Mouse (Mus musculus): ENCODE results near the gene Cntnap4.
A peak's percentile ranks its signal among the peaks of the same experiment; 100 is the strongest.
"Not testable (repeated sequence)": the region's sequence is repeated elsewhere in the genome, so short reads cannot be mapped to it uniquely, and the experiment has no call there.

The Cntnap4 gene

DNA sequence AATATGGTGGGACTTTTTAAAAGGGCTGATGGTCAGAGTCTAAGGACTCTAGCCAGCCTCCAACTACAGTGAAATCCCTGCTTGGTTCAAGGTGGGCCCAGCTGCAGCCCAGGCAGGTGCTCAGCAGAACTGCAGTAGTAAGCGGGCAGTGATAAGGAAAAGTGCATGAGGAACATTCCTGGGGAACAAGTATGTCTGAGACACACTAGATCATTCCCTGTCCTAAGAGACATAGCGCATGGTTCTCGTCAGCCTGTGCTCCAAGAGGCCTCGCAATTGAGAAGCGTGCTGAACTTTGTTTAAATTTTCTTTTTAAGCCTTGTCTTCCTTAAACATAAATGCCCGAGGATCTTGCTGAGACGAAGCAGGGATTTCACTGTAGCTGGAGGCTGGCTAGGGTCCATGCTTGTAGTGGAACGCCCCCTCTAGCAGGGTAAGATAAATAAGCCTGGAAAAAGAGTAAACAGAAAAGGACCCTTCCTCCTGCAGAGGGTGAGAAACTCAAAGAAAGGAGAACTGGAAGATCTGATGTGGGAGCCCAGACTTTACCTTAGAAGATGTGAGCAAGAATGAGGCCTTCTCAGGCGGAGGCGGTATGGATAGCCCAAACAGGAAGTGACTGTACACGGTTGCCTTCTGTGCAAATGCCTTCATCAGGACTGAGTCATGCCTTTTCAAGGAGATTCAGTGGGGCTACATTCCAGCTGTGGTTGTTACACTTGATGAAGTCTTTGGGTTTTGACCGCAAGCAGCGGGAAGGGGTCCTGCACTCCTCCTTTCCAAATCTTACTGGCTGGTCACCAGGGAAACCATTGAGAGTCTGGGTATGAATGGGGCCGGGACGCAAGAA is 161.0 kb downstream of the Cntnap4 start:
- no peak for DNase-seq (ENCODE audit: low spot score)

DNA sequence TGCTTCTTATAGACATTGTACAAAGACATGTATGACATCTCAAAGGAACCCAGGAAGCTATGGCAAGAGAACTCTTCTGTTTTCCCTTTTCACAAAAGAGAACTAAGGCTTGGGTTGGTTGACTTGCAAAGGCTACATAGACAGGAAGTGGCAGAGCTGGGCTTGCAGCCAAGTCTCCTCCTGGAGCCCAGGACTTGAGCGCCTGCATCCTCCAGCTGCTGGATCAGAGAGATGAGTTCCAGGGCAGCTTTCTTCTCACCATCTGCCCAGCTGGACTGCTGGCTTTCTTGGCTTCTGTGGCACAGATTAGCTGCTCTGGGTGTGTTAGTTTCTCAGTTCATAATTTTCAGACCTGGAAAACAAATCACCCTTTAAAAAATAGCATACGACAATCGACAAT is 165.7 kb downstream of the Cntnap4 start:
- DNase-seq (ENCODE audit: low spot score) = no peak

DNA sequence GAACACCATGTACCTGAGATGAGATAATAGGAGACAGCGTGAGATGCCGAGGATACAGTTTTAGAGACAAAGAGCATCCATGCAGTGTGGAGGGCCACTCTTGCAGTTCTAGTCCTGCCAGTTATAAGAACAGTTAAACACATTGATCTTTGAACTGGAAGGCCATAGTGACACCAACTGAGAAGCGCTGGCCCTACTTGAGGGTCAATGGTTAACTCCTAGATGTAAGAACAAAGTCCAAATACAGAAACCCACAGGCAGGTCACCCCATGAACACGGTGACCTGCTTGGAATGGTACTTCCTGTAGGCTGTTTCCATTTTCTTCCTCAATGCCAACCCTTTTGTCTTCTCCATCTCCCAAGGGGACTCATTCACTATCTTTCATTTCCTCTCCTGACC is 173.5 kb downstream of the Cntnap4 start:
- DNase-seq (ENCODE audit: low spot score) = no peak

DNA sequence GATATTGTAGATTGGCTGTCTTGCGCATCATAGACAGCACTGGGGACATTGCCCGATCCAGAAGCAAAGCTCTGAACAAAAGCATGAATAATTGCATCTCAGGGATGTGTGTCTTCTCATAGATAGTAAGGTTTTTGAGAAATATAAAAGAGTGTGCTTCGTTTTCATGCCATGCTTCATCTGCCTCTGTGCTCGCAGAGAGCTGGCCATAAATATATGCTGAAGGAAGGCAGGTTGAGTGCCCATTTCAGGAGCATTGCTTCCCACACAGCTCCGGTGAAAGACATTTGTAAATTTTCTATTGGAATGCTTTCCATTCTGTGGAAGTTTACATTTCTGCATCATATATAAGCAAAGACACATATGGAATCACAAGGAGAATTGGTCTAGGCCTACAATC is 177.5 kb downstream of the Cntnap4 start:
- no peak for DNase-seq (ENCODE audit: low spot score)

DNA sequence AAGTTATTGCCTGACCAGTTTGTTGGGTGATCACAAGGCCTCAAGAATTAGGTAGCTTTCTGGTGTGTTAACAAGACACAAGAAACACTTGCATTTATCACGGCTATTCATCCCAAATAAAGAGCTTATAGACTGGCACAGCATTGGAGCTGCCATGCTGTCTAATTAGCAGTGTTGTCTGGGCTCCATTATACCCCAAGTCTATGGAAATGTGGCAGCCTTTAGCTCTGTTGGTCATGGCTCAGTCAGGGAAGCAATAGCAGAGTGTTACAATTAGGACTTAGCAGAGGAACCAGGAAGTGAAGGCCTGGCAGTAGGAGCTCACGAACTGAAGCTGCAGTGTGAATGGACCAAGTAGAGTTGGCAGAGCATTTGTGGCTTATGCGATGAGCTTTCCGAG is 185.3 kb downstream of the Cntnap4 start:
- no peak for DNase-seq (ENCODE audit: low spot score)

DNA sequence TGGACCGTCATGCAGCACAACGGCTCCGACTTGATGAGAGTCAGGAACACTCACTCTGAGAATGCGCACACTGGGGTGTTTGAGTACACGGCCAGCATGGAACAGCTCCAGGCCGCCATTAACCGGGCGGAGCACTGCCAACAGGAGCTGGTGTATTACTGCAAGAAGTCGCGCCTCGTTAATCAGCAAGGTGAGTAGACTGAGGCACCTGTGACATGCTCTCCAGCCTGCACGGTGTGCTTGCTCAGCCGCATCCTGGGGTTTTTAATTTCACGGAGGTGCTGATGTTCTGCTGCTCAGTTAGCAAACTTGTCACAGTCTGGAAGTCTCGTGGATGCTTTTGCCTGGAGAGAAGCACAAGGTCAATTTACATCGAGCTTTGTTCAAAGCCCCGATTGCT is 233.2 kb downstream of the Cntnap4 start:
- no peak for DNase-seq (ENCODE audit: low spot score)

DNA sequence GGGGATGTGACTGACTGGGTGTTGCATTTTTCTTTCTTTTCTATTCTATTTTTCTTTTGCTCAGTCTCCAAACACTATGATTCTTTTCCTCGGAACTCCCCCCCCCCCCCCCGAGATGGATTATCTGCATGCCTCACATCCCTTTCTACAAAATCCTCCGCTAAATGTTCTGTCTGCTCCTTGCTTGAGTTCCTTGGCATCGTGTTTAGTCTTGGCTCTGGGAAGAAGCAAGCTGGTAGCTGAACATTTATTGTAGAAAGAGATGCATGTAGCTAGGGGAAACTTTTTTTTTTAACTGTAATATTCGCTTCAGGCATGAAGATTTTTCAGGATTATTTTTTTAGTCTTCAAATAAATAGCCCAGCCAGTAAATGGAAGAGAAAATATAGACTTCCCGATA is 239.5 kb downstream of the Cntnap4 start:
- no peak for DNase-seq (ENCODE audit: low spot score)

DNA sequence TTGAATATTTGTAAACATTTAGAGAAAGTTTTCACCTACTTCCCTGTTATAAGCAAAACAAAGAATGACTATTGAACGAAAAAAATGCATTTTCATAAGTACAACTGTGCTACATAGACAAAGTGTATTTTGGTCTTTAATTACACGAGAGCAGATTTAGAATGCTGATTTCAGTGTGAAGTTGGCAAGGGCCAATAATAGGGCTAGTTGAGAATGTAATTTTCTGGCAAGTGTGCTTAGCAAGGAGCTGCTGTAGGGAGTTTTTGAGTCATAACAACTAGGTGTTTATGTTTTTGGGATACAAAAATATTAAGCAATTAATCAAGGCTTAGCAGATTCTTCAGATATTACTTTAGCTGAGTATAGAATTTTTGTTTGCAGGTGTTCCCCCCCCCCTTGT is 271.2 kb downstream of the Cntnap4 start:
- DNase-seq (ENCODE audit: low spot score) = no peak

DNA sequence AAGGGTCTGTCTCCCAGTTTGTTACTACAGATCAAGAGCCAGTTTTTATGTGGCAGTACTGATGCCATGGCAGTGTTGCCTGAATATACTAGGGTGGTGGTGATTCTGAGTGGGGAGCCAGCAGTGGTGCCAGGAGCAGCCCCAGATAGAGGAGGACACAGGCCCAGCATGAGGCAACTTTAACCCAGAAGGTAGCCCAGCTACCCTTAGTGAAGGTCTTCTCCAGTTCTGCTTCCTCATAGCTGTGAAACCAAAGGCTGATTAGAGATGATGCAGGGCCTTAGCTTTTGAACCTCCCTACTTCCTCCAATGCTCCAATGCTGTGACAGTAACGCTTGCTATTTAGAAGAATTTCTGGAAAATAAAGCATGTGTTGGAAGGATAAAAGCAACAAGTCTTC is 279.7 kb downstream of the Cntnap4 start:
- DNase-seq (ENCODE audit: low spot score) = not testable (repeated sequence)

DNA sequence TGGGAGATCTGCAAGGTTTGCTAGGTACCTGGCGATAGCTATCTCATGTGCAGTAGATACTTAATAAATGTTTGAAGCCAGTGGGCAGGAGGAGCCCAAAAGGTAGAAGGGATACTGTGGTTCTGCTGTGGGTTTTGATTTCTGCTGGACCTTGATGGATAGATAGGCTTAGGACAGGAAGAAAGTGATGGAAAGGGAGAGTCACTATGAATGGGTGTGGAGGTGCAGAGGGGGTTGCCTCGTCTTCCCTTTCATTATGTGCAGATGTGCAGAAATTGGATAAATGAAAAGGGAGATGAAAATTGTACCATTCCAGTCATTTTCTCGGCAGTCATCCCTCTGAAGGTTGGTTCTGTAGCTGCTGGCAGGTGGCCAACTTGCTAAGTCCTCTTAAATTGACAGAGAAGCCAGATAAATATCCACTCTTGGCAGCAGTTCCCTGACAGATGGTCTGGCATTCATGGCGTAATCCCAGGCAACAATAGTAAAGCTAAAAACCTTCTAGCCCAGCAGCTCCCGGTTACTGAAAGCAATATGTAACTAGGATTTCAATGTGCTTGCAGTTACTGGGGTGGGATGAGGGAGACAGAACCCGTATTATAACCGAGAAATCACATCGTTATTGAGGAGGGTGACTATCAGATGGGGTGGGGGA is 336.7 kb downstream of the Cntnap4 start:
- DNase-seq (ENCODE audit: low spot score) = peak; percentile 33

DNA sequence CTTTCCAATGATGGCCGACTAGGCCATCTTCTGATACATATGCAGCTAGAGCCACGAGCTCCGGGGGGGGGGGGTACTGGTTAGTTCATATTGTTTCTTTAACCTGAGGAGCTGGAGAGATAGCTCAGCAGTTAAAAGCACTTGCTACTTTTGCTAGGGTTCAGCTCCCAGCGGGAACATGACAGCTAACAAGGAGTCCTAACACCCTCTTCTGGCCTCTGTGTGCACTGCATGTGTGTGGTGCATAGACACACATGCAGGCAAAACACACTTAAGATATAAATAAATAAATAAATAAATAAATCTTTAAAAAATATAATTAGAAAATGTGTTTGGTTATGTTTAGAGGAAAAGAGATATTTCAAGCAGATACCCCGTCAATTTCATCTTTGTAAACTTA is 339.7 kb downstream of the Cntnap4 start:
- DNase-seq (ENCODE audit: low spot score) = peak; percentile 62

DNA sequence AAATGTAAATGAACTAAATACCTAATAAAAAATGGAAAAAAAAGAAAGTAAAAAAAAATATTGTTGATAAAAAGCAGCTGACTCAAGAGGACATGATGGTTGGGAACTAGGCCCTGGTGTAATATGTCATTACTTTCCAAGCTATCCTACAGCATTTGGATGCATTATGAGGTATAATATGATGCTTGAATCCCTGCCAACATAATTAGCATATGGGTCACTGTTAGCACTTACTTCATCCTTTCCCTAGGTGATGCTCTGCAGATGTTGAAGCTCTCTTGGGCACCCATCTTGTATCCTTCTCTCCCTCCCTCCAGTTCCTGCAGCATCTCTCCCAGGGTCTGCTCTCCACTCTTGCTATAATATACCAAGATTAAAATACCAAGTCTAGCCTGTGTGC is 341.6 kb downstream of the Cntnap4 start:
- DNase-seq (ENCODE audit: low spot score) = no peak

DNA sequence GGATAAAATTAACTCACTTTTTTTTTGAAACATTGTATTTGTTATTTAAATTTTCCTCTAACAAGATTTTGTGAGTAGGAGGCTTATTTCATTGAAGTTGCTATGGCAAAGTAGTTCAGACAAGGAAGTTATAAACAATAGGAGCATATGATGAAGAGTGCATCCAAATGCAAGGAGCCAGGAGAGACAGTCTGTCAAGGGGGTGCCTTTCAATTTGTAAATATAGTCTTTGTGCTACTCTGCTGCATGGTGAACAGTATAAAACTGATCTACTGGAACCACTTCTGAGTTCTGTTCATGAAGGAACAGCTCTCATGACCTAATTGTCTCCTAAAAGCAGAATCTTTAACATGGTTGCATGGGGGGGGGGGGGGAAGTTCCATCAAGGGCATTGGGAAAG is 352.3 kb downstream of the Cntnap4 start:
- DNase-seq (ENCODE audit: low spot score) = no peak

DNA sequence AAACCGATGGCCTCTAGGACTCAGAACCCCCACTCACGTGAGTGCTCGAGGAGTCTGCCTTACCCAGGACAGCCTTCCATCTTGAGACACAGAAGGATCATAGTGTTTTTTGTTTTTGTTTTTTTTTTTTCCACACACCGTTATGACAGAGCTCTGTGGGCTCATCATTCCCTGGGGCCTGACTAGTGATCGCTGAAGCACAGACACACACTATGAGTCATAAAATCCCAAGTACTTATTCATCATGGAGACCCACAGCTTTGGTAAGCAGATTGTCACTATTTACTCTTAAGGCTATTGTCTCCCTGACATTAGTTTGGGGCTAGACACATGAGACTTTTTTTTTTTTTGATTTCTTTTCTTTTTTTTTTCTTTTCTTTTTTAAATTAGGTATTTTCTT is 352.9 kb downstream of the Cntnap4 start:
- DNase-seq (ENCODE audit: low spot score) = no peak
